Mouse (Mus musculus): ENCODE data around the gene Gm20388.

GRCm38 (mm10) chr8:120017349-120017748, 106.7 kb downstream of the Gm20388 start:
- TF ChIP-seq ZC3H11A (IDR thresholded peaks at IDR 0.05; ENCODE audit: borderline replicate concordance, low read depth, low read length) (no peak), MAFK (IDR thresholded peaks at IDR 0.05; ENCODE audit: insufficient read depth, low read depth, low read length) (no peak), ZNF384 (IDR thresholded peaks at IDR 0.05; ENCODE audit: low read depth, low read length) (no peak), HCFC1 (IDR thresholded peaks at IDR 0.05; ENCODE audit: borderline replicate concordance, insufficient read depth, low read length) (no peak), CHD2 (IDR thresholded peaks at IDR 0.05; ENCODE audit: low read depth, low read length) (no peak)
